Mouse (Mus musculus) gastrocnemius, postnatal 4 days (tissue): ENCODE measurements around the gene Maea. TPM values are rescaled to one million over a fixed set of nuclear protein-coding genes. Genes with fewer than 3 reads are reported as not detected.
"Not testable (repeated sequence)": the region's sequence is repeated elsewhere in the genome, so short reads cannot be mapped to it uniquely, and the experiment has no call there.

ENCODE experiments used
- DNase-seq, 2 experiments: peaks; one replicate each; pipeline ENCODE4 v3.0.0; 2021 to 2022; ENCODE audit warnings: low spot score in 2 of 2, mixed read lengths in 2 of 2
- long read RNA-seq, 2 experiments: library from polyadenylated mRNA; stranded (forward); transcript quantifications; one replicate each; pipeline ENCODE4 v2.0.0; 2021
- total RNA-seq, 2 experiments: library from RNA; stranded (reverse); gene quantifications; 2 replicates each; pipeline ENCODE4 v1.2.3; 2021

Gene Maea
- total RNA-seq, result 100 to 1,000 TPM; 109 to 112 TPM
- long read RNA-seq, experiment 1, transcript Maea-201 (9 exons, 2,193 nt), result major isoform, 167 of 192 reads
- long read RNA-seq, experiment 1, partial matches to known transcripts, result 11 of 192 reads
- long read RNA-seq, experiment 1, other reads (novel, unspliced or antisense), result 14 of 192 reads
- long read RNA-seq, experiment 2, transcript Maea-201 (9 exons, 2,193 nt), result major isoform, 195 of 222 reads
- long read RNA-seq, experiment 2, partial matches to known transcripts, result 17 of 222 reads
- long read RNA-seq, experiment 2, other reads (novel, unspliced or antisense), result 10 of 222 reads

- peak; percentile 89 to 96 for DNase-seq
Measured at GRCm38 (mm10) chr5:33335273-33335976, at the start of gene Maea. TSS of gene Maea (plus strand) at chr5:33335509.

- no peak for DNase-seq
Measured at GRCm38 (mm10) chr5:33293796-33294430, 41.4 kb upstream of the Maea start.

GRCm38 (mm10) chr5:33297164-33297563, 38.1 kb upstream of the Maea start:
- DNase-seq, result no peak

- DNase-seq, result no peak
Measured at GRCm38 (mm10) chr5:33301801-33302200, 33.5 kb upstream of the Maea start.

GRCm38 (mm10) chr5:33310704-33311462, 24.4 kb upstream of the Maea start:
- DNase-seq, result no peak

- DNase-seq, result no peak
Measured at GRCm38 (mm10) chr5:33312192-33312591, 23.1 kb upstream of the Maea start.

- DNase-seq, result no peak
Measured at GRCm38 (mm10) chr5:33324491-33324890, 10.8 kb upstream of the Maea start.

GRCm38 (mm10) chr5:33334381-33335272, 682 bp upstream of the Maea start:
- no peak for DNase-seq

- DNase-seq, result peak; percentile 41 to 43
Measured at GRCm38 (mm10) chr5:33335977-33336360, 660 bp downstream of the Maea start.

GRCm38 (mm10) chr5:33337206-33337605, 1.9 kb downstream of the Maea start:
- no peak for DNase-seq

GRCm38 (mm10) chr5:33341165-33341564, 5.9 kb downstream of the Maea start:
- no peak for DNase-seq

- not testable (repeated sequence) for DNase-seq
Measured at GRCm38 (mm10) chr5:33342248-33342647, 6.9 kb downstream of the Maea start.

- DNase-seq, result no peak
Measured at GRCm38 (mm10) chr5:33342821-33343220, 7.5 kb downstream of the Maea start.

- no peak for DNase-seq
Measured at GRCm38 (mm10) chr5:33343571-33343970, 8.3 kb downstream of the Maea start.

GRCm38 (mm10) chr5:33344070-33344469, 8.8 kb downstream of the Maea start:
- no peak for DNase-seq

- no peak for DNase-seq
Measured at GRCm38 (mm10) chr5:33347620-33348019, 12.3 kb downstream of the Maea start.

GRCm38 (mm10) chr5:33349205-33349604, 13.9 kb downstream of the Maea start:
- DNase-seq, result no peak

GRCm38 (mm10) chr5:33349706-33350105, 14.4 kb downstream of the Maea start:
- DNase-seq, result no peak

- DNase-seq, result no peak
Measured at GRCm38 (mm10) chr5:33351556-33352272, 16.4 kb downstream of the Maea start.

- no peak for DNase-seq
Measured at GRCm38 (mm10) chr5:33352273-33352645, 16.9 kb downstream of the Maea start.
